Mouse (Mus musculus) olfactory bulb, adult 2 months (tissue): Measurements from ENCODE around the gene Nupl2.

Source experiments
- CTCF ChIP-seq: fragments of 200-500 bp; IDR thresholded peaks from 2 replicates; pipeline ENCODE4 v1.5.1; 2012; ENCODE audit warnings: low read depth, mild to moderate bottlenecking, low read length, moderate library complexity; ENCODE audit not compliant: insufficient read depth
- POLR2A ChIP-seq: fragments of 200-500 bp; IDR thresholded peaks from 2 replicates; pipeline ENCODE4 v1.6.1; 2012; ENCODE audit warnings: mild to moderate bottlenecking, low read depth, low read length, moderate library complexity; ENCODE audit not compliant: insufficient read depth

DNA sequence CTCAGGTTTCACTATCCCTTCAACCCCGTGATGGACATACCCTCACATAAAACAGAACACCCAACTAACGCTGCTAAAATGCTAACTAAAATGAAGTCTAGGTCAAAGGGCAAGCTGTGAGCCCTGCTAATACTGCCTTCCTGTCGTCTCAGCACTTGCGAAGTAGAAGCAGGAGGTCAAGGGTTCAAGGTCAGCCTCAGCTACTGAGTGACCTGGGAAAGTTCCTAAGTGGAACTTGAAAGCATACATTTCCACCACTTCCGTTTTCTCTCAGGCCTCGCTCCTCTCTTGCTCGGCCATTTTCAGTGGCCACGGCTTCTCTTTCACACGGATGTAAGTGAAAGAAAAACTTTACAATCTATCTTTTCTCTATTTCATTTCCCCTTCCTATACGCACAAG, 43.2 kb downstream of the Nupl2 start:
- no peak for TF ChIP-seq POLR2A
- no peak for TF ChIP-seq CTCF
